Mouse (Mus musculus): ENCODE data around the gene Sdhaf1.

DNA sequence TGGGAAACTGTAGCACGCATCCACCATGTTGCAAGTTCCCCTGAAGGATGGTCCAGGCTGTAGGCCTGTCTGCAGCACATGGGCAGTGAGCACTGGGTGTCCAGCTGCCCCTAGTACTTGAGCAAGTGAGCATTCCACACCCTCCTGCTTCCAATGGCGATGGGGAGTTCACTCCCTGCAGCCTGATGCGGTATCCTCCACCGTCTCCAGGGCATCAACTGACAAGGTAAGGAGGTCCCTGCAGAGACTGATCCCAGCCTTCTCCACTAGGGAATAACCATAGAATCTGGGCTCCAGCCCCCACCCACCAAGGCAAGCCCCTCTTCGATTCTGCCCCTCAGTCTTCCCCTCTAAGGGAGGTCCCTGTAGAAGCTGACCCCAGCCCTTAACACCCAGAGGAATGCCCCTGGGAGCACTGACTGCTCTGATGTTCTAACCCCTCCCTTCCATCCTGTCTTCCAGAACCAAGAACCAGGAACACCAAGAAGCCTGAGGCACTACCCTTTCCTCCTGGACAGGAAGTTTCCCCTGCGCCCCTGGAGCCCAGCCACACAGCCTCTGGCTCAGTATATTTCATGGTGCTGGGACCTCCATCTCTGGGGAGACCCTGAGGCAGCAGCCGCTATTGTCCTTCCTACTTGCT lies 34.5 kb downstream of the Sdhaf1 start:
- no peak for TF ChIP-seq CTCF (IDR thresholded peaks at IDR 0.05; ENCODE audit: low read depth)
- no peak for TF ChIP-seq EP300 (IDR thresholded peaks at IDR 0.05; ENCODE audit: low read depth)
